Mouse (Mus musculus): Measurements from ENCODE around the gene Obp2a. TPM values are rescaled to one million over a fixed set of nuclear protein-coding genes. Genes with fewer than 3 reads are reported as not detected.
A peak's percentile ranks its signal among the peaks of the same experiment; 100 is the strongest.
"Not testable (repeated sequence)": the region's sequence is repeated elsewhere in the genome, so short reads cannot be mapped to it uniquely, and the experiment has no call there.

The Obp2a gene
- not detected for total RNA-seq (2021)
- long read RNA-seq, experiment 1: 0 reads
- long read RNA-seq, experiment 2: 0 reads

DNA sequence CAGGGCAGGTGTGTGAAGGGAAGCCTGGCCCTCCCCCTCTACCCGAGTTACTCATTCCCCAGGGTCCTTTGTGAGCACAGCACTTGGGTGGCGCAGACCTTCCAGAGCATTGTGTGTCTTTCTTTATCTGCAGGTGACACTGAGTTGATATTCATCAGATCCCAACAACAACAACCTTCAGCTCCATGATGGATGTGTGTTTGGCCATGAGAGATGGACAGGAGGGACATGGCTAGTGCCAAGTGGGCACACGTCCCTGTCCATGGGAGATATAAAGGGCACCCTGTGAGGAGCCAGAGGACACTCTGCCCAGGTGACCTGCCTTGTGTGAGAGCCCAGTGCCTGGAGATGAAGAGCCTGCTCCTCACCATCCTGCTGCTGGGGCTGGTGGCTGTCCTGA lies at the start of gene Obp2a:
Gene Obp2a, plus strand, starts transcription at position 301 of the 400 bp plus-strand sequence.
- DNase-seq: not testable (repeated sequence)

DNA sequence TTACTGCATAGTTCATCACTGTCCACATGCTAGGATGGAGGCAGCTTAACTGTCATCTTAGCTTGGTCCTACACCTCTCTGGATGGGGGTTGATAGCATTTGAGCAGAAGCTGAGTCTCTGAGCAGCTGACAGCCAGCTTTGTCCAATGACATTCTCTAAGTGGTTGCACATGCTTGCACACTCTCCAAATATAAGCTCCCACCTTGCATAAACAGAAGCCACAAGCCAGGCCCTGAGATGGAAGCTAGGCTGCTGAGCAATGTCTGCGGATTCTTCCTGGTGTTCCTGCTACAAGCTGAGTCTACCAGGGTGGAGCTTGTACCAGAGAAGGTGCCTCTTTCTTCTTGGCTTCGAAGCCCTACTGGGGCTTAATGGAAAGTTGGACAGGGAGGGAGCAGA lies 46.9 kb upstream of the Obp2a start, which contains the start of gene Lcn8:
Gene Lcn8, plus strand, starts transcription at position 219 of the 400 bp plus-strand sequence.
- no peak for DNase-seq

DNA sequence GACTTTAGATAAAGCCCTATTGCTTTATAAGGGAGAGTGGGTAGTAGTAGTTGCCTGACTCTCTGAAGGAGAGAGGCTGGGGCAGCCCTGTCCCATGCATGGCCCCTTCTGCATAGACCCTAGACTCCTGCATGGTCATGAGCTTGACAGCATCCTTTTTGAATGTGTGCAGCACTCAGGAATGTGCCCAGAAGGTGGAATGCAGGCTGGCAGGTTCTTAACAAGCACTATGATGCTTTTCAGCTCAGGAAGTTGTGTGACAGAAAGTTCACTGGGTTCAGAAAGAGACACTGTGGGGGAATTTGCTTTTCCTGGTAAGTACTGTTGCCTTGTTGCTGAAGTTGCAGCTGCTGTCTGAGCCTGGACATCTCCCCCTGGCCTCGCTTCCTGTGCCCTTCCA lies 45.3 kb upstream of the Obp2a start:
- no peak for DNase-seq

DNA sequence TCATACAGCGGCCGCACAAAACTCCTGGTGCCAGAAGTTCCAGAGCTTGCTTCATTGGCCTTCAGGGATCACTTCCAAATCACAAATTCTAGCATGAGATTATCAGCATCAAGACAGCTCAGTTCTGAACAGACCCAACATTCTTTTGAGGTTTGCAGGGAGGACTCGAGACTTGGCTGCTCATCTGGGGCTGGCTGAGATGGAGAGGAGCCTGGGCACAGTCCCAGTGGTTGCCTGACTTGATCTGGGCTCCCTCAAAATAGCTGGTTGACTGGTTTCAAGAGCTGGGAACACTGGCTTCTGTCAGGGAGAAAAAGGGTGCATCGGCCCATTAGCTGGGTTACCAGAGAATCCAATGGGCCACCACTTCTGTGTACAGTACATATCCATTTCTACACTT lies 43.2 kb upstream of the Obp2a start:
- DNase-seq: peak; percentile 32

DNA sequence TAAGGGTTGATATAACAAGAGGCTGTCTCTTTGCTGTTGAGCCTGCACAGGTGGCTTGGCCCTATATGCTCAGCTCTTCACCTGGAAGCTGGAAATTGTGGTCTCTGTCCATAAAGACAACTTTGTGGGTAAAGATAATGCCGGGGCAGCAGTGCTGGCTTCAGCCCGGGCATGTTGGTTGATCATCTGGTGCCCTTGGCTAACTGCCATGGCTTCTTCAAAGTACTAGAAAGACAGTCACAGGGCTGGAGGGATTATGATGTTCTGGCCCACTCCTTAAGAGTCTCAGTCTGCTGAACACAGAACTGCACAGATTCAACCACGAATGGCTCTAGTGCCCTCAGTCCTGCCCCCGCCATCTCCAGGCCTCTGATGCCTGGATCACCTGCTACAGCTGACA lies 42.6 kb upstream of the Obp2a start:
- no peak for DNase-seq

DNA sequence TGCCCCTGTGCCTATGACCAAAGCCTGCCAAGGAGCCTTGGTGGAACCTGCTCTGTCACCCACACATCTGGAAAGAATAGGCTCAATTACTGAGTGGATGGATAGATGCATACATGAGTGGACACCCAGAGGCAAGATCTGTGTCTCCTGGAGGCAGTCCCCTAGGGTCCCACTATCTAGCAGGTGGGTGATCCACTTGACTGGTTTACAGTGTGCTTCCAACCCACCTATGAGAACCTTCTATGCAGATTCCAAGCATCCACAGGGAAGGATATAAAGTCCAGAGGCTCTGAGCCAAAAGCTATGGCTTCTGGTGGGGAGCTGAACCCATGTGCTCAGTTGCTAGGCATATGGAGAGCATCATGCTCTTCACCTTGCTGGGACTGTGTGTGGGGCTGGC lies 42.2 kb upstream of the Obp2a start, which contains the start of gene Lcn5:
Gene Lcn5, plus strand, starts transcription at position 301 of the 400 bp plus-strand sequence.
- no peak for DNase-seq

DNA sequence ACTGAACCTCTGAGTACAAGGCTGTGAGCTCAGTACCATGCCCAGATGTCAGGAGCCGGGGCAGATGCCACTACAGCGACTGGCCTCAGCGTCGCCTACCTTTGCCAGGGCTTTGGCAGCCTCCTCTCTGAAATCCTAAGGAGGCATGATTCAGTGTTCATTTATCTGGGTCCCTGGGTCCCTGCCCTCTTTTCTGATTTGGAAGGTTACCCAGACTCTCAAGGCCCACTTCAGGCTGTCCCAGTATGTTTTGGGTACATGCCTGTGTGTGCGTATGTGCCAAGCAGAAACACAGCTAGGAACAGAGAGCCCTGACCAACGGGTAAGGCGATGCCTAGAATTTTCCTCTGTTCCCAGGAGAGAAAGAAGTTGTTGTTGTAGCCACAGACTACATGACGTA lies 39.6 kb upstream of the Obp2a start:
- no peak for DNase-seq

DNA sequence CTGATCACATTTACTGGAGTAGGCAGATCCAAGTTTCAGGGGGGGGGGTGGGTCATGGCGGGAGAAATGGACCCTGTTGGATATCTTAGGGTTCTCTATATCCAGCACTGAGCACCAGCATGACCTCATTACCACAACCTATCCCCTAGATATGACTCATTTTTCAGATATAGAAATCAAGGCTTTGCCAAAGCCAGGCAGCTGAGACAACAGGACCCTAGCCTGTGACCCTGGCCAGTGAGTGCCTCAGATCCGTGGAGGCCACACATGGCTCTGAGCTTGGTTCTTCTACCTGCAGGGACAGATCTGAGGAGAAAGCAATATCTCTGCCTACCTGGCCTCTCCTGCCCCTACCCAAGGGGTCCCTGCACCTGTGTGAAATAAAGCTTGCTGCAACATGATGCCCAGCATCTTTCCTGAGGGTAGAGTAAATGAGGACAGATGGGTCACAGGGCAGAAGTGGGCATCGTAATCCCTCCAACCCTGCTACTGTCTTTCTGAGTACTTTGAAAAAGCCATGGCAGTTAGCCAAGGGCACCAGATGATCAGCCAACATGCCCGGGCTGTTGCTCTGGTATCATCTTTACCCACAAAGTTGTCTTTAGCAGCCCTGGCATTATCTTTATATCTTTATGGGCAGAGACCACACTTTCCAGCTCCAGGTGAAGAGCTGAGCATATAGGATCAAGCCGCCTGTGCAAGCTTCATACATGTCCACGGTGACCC lies 38.4 kb upstream of the Obp2a start:
- no peak for DNase-seq

DNA sequence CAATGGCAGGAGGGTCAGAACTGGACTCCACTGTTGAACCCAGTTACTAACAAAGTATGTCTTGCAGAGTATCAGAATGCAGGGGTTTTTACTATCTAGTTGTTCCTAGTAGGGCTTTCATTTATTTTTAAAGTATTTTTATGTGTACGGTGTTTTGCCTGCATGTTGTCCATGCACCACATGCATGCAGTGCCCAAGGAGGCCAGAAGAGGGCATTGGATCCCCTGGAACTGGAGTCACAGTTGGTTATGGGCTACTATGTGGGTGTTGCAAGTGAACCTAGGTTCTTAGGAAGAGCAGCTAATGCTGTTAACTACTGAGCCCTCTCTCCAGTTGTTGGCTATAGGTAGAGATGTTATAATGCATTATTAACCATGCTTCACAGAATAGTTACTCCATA lies 36.3 kb upstream of the Obp2a start:
- DNase-seq: peak; percentile 60

DNA sequence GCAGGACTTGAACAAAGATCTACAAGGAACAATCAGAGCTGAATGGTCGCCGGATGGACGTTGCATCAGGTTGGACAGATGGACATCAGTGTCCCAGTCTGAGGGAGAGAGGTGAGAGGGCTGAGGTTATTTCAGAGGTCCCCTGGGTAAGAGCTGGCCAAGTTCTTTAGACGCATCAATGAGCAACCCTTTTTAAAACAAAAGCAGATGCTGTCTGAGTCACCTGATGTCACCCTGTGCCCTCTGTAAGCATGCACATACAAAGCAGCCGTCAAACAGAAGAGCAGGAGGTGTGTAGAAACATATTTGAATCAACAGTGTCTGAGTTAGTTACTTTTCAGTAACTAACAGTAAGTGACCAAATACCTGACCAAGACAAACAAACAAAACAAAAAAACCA lies 35.7 kb upstream of the Obp2a start:
- no peak for DNase-seq

DNA sequence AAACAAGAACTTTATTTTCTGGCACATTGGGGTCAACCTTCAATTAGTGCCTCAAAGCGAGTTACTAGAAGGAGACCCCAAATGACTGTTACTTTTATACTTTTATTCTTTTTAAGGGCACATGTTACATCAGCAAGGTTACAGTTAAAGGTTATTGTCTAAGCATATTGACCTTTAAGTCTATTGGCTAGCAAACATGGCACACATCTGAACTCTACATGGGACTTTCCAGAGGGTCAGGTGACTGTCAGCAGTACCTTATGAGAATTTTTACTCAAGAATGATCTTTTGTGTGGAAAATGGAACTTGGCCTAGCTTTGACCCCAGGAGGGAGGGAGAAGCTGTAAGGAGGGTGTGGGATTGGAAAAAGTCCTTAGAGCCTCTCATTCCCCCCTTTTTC lies 33.3 kb upstream of the Obp2a start:
- DNase-seq: no peak

DNA sequence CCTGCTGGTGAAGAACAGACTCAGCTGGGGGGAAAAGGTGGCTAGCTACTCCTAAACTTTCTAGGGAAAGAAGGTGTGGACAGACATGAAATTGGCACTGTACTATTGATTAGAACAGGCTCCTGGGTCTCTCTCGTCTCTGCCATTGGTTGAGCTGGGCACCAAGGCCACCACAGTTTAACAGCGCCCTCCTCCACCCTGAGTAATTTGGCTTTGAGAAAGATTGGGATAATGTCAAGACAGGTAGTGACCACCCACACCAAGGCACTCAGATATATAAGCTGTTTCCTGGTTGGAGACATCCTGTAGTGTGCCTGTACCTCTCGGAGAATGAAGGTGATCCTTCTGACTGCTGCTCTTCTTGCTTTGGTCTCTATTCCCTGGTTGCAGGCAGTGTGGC lies 23.4 kb upstream of the Obp2a start, which contains the start of gene Lcn6:
Gene Lcn6, plus strand, starts transcription at position 301 of the 400 bp plus-strand sequence.
- no peak for DNase-seq

DNA sequence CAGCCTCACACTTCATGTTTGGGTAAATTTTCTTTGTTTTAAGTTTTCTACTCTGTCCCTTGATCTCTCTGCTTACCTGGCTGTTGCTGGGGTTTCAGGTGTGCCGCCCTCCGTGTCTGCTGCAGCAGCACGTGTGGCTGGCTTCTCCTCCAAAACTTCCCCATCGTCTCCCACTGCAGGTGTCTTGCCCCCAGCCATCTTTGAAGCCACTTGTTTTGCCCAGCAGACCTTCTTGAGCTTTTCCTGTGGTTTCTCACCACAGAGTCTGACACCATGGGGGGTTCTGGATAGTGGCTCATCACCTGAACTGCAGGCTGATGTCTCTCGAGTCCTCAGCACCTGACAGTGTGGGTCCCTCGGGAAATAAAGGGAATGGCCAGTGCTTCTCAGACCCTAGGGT lies 20.3 kb upstream of the Obp2a start:
- no peak for DNase-seq

DNA sequence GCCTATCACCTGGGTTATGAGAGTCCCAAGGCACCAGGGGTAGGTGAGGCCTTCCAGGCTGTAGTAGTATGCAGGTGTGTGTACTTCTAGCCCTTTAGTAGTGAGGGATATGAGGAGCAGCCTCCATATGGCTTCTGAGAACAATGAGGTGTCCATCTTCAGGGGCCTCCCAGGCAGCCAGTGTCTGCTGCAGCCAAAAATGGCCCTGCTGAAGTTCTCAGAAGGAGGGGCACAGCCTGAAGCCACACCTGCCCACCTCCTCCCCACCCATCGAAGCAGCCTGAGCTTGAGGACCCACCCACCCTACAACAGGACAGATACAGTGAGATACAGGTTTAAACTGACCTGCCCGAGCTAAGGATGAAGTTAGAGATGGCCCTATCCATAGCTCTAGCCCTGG lies 17.4 kb upstream of the Obp2a start, which contains the start of gene Lcn10:
Gene Lcn10, plus strand, starts transcription at position 301 of the 400 bp plus-strand sequence.
- DNase-seq: no peak

DNA sequence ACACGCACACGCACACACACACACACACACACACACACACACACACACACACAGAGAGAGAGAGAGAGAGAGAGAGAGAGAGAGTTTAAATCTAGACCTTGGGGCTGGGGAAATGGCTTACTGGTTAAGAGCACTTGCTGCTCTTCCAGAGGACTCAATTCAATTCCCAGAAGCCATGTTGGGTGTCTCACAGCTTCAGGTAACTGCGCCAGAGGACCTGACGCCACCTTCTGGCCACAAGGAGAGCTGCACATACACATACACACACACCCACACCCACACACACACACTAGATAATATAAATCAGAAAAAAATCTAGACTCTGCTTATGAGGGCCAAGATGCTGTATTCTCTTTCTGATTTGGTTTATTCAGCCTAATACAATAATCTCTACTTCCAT lies 12.9 kb upstream of the Obp2a start:
- no peak for DNase-seq

DNA sequence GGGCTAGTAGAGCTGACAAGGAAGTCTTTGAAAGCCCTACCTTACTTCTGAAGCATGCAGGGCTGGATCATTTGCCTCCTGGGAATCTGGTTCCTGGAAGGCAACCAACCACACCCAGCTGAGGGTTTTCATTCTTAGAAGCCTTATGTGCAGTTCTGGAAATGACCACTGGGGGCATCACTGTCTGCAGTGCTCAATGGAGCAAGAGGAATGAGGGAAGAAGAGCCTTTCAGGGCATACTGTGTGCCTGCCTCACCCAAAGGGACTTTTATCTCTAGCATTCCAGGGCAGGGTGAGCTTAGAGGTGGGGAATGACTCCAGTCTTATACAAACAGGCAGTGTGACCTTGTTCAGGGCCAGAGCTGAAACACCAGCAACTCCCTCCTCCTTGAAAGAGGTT lies 5.2 kb upstream of the Obp2a start:
- peak; percentile 80 for DNase-seq

DNA sequence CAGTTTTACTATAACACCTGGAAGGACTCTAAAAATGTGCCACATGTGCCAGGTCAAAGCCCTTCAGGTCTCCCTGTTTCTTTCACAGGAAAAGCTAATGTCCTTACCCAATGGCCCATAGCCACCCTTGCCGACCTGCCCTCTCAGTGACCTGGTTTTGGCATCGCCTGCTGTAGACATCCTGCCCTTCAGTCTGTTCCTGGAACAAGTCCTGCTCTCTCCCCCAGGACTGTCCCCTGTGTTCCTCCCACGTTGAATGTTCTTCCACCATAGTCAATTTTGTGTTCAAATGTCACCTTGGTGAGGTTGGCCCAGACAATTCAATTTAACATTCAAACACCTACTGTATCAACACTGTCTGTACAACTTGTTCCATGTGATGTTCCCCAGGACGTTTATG lies 2.9 kb upstream of the Obp2a start:
- DNase-seq: no peak

DNA sequence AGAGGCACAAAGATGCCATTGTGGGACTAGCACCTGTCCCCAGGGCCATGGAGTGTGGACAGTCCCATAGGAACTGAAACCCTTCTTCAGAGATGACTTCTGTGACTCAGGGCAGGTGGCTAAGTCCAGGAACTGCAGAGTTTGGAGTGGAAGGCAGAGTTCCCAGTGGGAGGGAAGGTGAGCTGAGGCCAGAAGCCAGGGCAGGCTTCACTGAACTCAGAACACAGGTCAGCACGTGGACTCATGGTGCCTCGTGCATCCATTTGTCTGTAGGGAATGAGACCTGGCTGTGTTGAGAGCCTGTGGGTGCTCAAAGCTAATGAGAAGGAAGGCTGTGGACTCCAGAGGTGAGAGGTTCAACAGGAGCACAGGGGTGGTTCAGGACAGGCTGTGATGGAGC lies 1.1 kb upstream of the Obp2a start:
- DNase-seq: no peak

DNA sequence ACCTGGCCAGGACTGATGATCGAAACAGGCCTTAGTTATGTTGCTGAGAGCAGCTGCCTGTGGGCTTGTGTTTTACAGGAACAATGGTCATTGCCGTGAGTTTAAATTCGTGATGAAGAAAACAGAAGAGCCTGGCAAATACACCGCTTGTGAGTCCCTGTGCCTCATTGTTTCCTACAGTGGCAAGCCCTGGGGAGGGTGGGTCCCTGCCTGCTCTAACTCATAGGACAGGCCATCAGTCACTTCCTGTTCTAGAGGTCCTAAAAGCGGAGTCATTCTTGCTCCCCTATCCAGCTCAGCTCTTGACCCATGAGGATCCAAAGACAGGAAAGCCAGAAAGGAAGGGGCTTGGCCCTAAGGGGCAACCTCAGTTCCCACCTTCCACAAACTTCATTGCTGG lies 1.2 kb downstream of the Obp2a start:
- DNase-seq: no peak

DNA sequence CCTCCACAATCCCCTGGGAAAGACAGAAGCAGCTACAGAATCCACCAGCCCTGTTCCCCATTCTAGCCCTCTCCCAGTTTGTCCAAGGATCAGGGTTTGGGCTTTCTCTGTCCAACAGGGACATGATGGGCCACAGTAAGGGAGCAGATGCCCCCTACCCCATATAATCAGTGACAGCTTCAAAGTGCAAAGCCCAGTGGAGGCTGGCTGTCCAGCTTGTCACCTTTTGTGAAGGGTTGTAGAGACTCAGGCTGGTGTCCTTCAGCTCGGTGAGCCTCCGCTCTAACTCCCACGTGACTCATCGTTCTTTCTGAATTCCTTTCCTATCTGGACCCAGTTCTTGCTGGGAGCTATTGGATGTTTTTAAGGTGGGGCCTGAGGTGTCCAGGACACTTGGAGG lies 3.9 kb downstream of the Obp2a start:
- DNase-seq: no peak

DNA sequence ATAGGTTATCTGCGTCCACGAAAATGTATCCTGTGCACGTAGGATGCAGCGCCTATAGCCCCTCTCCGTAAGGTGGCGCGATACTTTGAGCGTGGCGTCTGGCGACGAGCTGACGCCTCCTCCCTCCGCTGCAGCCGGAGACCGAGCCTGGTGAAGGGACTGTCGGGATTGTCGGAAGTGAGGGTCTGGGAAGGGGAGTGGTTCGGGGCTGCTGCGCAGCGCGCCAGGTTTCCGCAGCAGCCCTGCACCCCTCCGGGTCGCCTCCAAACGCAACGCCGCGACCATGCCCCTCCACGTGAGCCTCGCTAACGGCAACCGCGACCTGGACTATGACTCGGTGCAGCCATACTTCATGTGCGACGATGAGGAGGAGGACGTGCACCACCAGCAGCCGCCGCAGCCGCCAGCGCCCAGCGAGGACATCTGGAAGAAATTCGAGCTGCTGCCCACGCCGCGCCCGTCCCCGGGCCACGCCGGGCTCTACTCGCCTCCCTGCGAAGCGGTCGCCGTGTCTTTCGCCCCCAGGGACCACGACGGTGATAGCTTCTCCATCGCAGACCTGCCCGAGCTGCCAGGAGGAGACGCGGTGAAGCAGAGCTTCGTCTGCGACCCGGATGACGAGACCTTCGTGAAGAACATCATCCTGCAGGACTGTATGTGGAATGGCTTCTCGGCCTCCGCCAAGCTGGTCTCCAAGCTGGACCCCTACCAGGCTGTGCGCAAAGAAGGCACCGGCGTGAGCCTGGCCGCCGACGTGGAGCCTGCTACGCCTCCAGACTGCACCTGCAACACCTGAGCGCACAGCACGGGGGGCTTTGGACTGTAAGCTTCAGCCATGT lies 7.0 kb downstream of the Obp2a start, which contains the start of gene Bmyc:
Gene Bmyc, plus strand, starts transcription at position 97 of the 839 bp plus-strand sequence.
- DNase-seq: peak; percentile 65

DNA sequence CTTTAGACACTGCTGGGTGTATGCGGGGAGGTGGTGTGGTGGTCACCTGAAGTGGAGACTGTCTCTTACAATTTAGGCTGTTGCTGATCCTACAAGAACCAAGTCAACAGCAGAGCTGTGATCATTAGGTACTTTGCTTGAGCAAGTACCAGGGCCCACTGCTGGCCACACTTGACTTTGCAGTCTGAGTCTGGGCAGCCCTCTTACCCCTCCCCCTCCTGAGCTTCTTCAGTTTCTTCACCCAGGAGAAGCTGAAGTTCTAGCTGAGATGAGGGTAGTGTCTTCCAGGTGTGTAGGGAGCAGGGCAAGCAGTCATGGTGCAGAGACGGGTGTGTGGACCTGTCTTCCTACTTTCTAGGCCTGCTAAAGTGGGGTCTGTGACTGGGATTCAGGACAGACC lies 8.3 kb downstream of the Obp2a start:
- peak; percentile 22 for DNase-seq

DNA sequence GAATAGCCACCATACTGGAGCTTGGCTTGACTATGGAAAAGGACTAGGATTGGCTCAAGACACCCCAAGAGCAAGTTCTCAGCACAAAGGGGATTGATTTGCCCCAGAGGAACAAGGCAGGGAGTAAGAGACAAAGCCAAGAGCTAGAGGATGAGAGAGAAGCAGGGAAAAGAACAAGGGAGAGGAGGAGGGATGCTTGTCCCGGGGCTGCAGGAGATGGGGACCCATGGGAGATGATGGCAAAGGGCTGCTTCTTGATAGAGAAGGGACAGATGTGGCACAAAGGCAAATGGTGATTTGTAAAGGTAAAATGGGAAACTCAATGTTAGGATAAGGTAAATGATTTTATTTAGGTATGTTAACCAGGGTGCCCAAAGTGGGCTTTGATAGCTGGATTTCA lies 9.2 kb downstream of the Obp2a start:
- DNase-seq: not testable (repeated sequence)

Measured in gastrocnemius, postnatal 10 days (tissue).